Mouse (Mus musculus) lung, postnatal 0 days (tissue): ENCODE data around the gene Gm21981.

Experiments used
- CTCF ChIP-seq: IDR thresholded peaks from 2 replicates; pipeline ENCODE4 v1.5.1; 2016; ENCODE audit warnings: antibody characterized with exemption, mild to moderate bottlenecking
- EP300 ChIP-seq: IDR thresholded peaks from 2 replicates; pipeline ENCODE4 v1.6.1; 2016; ENCODE audit warnings: antibody characterized with exemption, mild to moderate bottlenecking, control low read depth

- no peak for TF ChIP-seq EP300
- no peak for TF ChIP-seq CTCF
Measured at GRCm38 (mm10) chr17:47669166-47669565, 25.1 kb downstream of the Gm21981 start.
